Comparison of ENCODE assay signal across 30 mouse cellular contexts in the genomic region with DNA sequence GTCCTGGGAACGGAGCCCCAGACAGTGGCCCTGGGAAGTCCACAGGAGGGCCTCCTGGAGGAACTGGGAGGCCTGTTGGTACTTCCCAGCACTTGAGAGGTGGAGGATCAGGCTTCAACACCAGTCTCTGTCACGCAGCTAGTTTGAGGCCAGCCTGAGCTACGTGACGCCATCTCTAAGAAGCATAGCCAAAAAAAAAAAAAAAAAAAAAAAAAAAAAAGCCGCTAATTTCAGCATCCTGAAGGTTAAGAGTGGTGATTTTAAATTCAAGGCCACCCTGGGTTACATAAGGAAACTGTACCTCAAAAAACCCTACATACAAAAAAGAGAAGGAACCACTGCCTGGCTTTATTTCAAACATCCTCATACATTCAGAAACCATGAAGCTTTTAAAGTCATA. TPM values are rescaled to one million over a fixed set of nuclear protein-coding genes. Genes with fewer than 3 reads are reported as not detected.
DNase-seq lines count a peak whose midpoint lies in the region; ATAC-seq lines count a peak whose summit lies in the region.
"Had no signal": no experiment of that assay in that cellular context is flagged by ENCODE, and none has a peak within 500 bp of the region (broad histone marks: within the 10 kb centered on the region; RNA-seq: fewer than 3 reads in every experiment).

No protein-coding gene starts in this region.

- no peaks in the 10 kb centered on the region for H3K4me1 ChIP-seq in midbrain, embryonic 11.5 days (ENCODE audit: control insufficient read depth, insufficient read depth, low read length)
- H3K4me1 ChIP-seq in midbrain, embryonic 10.5 days, result no peaks in the 10 kb centered on the region
- peaks cover 0 to 10% of the 10 kb centered on the region in 2 experiments; a peak in 2 of 4 replicates for H3K4me1 ChIP-seq in ES-E14 (ENCODE audit: control insufficient read depth in 2 of 2, insufficient read depth in 2 of 2, low read length in 2 of 2, poor library complexity in 1 of 2)
- no peaks in the 10 kb centered on the region for H3K4me1 ChIP-seq in brown adipose tissue, adult 24 weeks (ENCODE audit: control insufficient read depth, insufficient read depth, insufficient read length, low read length)
- H3K4me1 ChIP-seq in hindbrain, embryonic 10.5 days (replicated peaks), result no peaks in the 10 kb centered on the region
- H3K4me1 ChIP-seq: embryonic facial prominence, embryonic 13.5 days; forebrain, embryonic 12.5 days; forebrain, embryonic 15.5 days; hindbrain, embryonic 13.5 days; intestine, embryonic 15.5 days had no signal

- no peak overlapping the region for H3K4me2 ChIP-seq in midbrain, embryonic 11.5 days
- H3K4me2 ChIP-seq: embryonic facial prominence, embryonic 13.5 days; forebrain, embryonic 12.5 days; forebrain, embryonic 15.5 days; heart, embryonic 11.5 days; hindbrain, embryonic 13.5 days; intestine, embryonic 15.5 days had no signal

- H3K9me3 ChIP-seq in midbrain, embryonic 11.5 days (ENCODE audit: control insufficient read depth, low read length), result no peaks in the 10 kb centered on the region
- no peaks in the 10 kb centered on the region for H3K9me3 ChIP-seq in midbrain, embryonic 10.5 days (replicated peaks)
- no peaks in the 10 kb centered on the region for H3K9me3 ChIP-seq in ES-E14 (ENCODE audit: control insufficient read depth, insufficient read depth, low read depth, low read length)
- H3K9me3 ChIP-seq in hindbrain, embryonic 10.5 days, result no peaks in the 10 kb centered on the region
- H3K9me3 ChIP-seq: embryonic facial prominence, embryonic 10.5 days; embryonic facial prominence, embryonic 13.5 days; forebrain, embryonic 12.5 days; forebrain, embryonic 15.5 days; hindbrain, embryonic 13.5 days; intestine, embryonic 15.5 days had no signal

- no peak overlapping the region for H3K9ac ChIP-seq in midbrain, embryonic 11.5 days (ENCODE audit: low read length)
- H3K9ac ChIP-seq in ES-E14 (ENCODE audit: insufficient read depth, low read depth, low read length, poor library complexity, severe bottlenecking), result no peak overlapping the region
- H3K9ac ChIP-seq: embryonic facial prominence, embryonic 13.5 days; forebrain, embryonic 12.5 days; forebrain, embryonic 15.5 days; hindbrain, embryonic 13.5 days; intestine, embryonic 15.5 days had no signal

- DNase-seq in midbrain, embryonic 11.5 days (ENCODE audit: low spot score, missing footprints), result peak; percentile 45
- no peak for DNase-seq in midbrain, embryonic 10.5 days (ENCODE audit: low spot score)
- DNase-seq in ES-E14 (ENCODE audit: low read depth, low spot score), result no peak
- no peak for DNase-seq in hindbrain, embryonic 10.5 days (ENCODE audit: low spot score)
- no peak for DNase-seq in neural tube, embryonic 10.5 days (ENCODE audit: extremely low spot score, low spot score)
- no peak for DNase-seq in layer of hippocampus, postnatal 25 days (ENCODE audit: extremely low spot score in 1 of 2, low spot score in 1 of 2)
- DNase-seq: adrenal gland, postnatal 10 days; adrenal gland, postnatal 36 days; cerebellum, adult 11-12 months; cerebellum, adult 8-10 months; cerebellum, postnatal 10 days; cerebellum, postnatal 36 days; embryo, embryonic 11 days; gastrocnemius, postnatal 36 days; heart, adult 11 months had no signal

- no peak overlapping the region for H3K27ac ChIP-seq in midbrain, embryonic 11.5 days (ENCODE audit: low read depth, low read length)
- H3K27ac ChIP-seq in midbrain, embryonic 10.5 days (replicated peaks), result no peak overlapping the region
- no peak overlapping the region for H3K27ac ChIP-seq in ES-E14 (ENCODE audit: insufficient read depth, low read depth, low read length, poor library complexity, severe bottlenecking)
- H3K27ac ChIP-seq in brown adipose tissue, adult 24 weeks (replicated peaks; ENCODE audit: low read depth, low read length), result peak overlapping the region; percentile 32; the same call in 1 of the 2 replicates
- no peak overlapping the region for H3K27ac ChIP-seq in hindbrain, embryonic 10.5 days
- H3K27ac ChIP-seq: embryonic facial prominence, embryonic 10.5 days; embryonic facial prominence, embryonic 13.5 days; forebrain, embryonic 12.5 days; forebrain, embryonic 15.5 days; hindbrain, embryonic 13.5 days; intestine, embryonic 15.5 days had no signal

- H3K36me3 ChIP-seq in midbrain, embryonic 11.5 days (ENCODE audit: control insufficient read depth, insufficient read depth, low read length), result no peaks in the 10 kb centered on the region
- H3K36me3 ChIP-seq in midbrain, embryonic 10.5 days, result no peaks in the 10 kb centered on the region
- H3K36me3 ChIP-seq in ES-E14 (ENCODE audit: control insufficient read depth, insufficient read depth, low read length, poor library complexity, severe bottlenecking), result no peaks in the 10 kb centered on the region
- no peaks in the 10 kb centered on the region for H3K36me3 ChIP-seq in hindbrain, embryonic 10.5 days
- H3K36me3 ChIP-seq: embryonic facial prominence, embryonic 10.5 days; embryonic facial prominence, embryonic 13.5 days; forebrain, embryonic 12.5 days; forebrain, embryonic 15.5 days; hindbrain, embryonic 13.5 days had no signal

- H3K27me3 ChIP-seq in midbrain, embryonic 11.5 days (ENCODE audit: control insufficient read depth, insufficient read depth, low read length), result no peaks in the 10 kb centered on the region
- H3K27me3 ChIP-seq in midbrain, embryonic 10.5 days (ENCODE audit: low read depth, poor library complexity, severe bottlenecking), result no peaks in the 10 kb centered on the region
- no peaks in the 10 kb centered on the region for H3K27me3 ChIP-seq in hindbrain, embryonic 10.5 days (ENCODE audit: insufficient read depth, poor library complexity, severe bottlenecking)
- H3K27me3 ChIP-seq: embryonic facial prominence, embryonic 13.5 days; forebrain, embryonic 12.5 days; forebrain, embryonic 15.5 days; hindbrain, embryonic 13.5 days; intestine, embryonic 15.5 days had no signal

- ATAC-seq in midbrain, embryonic 11.5 days (ENCODE audit: low FRiP score), result no peak
- ATAC-seq: forebrain, embryonic 15.5 days; hindbrain, embryonic 16.5 days; intestine, embryonic 15.5 days had no signal

- in situ Hi-C loops in ES-E14 (cut with MboI; ENCODE audit: low sequenced_read_pairs in 2 of 2, unreplicated experiment in 2 of 2), result no loop called here

- H3K4me3 ChIP-seq in midbrain, embryonic 11.5 days (ENCODE audit: low read depth, low read length), result no peak overlapping the region
- H3K4me3 ChIP-seq in midbrain, embryonic 10.5 days, result no peak overlapping the region
- no peak overlapping the region for H3K4me3 ChIP-seq in ES-E14 (ENCODE audit: insufficient read depth in 1 of 2, low read depth in 1 of 2, low read length in 2 of 2, poor library complexity in 1 of 2, severe bottlenecking in 1 of 2)
- no peak overlapping the region for H3K4me3 ChIP-seq in brown adipose tissue, adult 24 weeks (ENCODE audit: insufficient read depth, low read depth, low read length)
- H3K4me3 ChIP-seq in hindbrain, embryonic 10.5 days, result no peak overlapping the region
- H3K4me3 ChIP-seq: embryonic facial prominence, embryonic 10.5 days; embryonic facial prominence, embryonic 13.5 days; erythroblast, embryonic 14.5 days; forebrain, embryonic 12.5 days; forebrain, embryonic 15.5 days; hindbrain, embryonic 13.5 days; intestine, embryonic 15.5 days had no signal

- 76% methylated on average over 5 of the region's 5 CpGs for WGBS in midbrain, embryonic 11.5 days
- WGBS in midbrain, embryonic 10.5 days, result 81% methylated on average over 5 of the region's 5 CpGs
- WGBS in hindbrain, embryonic 10.5 days, result 73% methylated on average over 5 of the region's 5 CpGs

RNA-seq across cellular contexts. Expression of a gene that starts 6.8 kb away (rescaled TPM):
- polyA plus RNA-seq in midbrain, embryonic 11.5 days (2014; fragmentation: Nextera tagmentation; extraction: Ambion mirVana), result 11.0 and 12.3 TPM in 2 replicates
- 16.1 and 19.2 TPM in 2 replicates for polyA plus RNA-seq in midbrain, embryonic 10.5 days (2016; fragmentation: Nextera tagmentation; extraction: Ambion mirVana)
- total RNA-seq in ES-E14 (2012; rRNA removed), result 24.0 and 40.6 TPM in 2 replicates
- 9.1 and 10.2 TPM in 2 replicates for polyA plus RNA-seq in brown adipose tissue, adult 24 weeks (2012; ENCODE audit: insufficient read depth, insufficient read length, missing spikeins)
- polyA plus RNA-seq in hindbrain, embryonic 10.5 days (2016; fragmentation: Nextera tagmentation; extraction: Ambion mirVana), result 16.2 and 20.7 TPM in 2 replicates
- total RNA-seq in layer of hippocampus, postnatal 25 days (2021), result 10 to 100 TPM; 37.2 to 37.4 TPM

RNA-seq across cellular contexts. Expression of a gene that starts 10.0 kb away (rescaled TPM):
- polyA plus RNA-seq in midbrain, embryonic 11.5 days (2014; fragmentation: Nextera tagmentation; extraction: Ambion mirVana), result not detected in 2 replicates
- not detected in 2 replicates for polyA plus RNA-seq in midbrain, embryonic 10.5 days (2016; fragmentation: Nextera tagmentation; extraction: Ambion mirVana)
- total RNA-seq in ES-E14 (2012; rRNA removed), result 5.5 and 8.7 TPM in 2 replicates
- polyA plus RNA-seq in brown adipose tissue, adult 24 weeks (2012; ENCODE audit: insufficient read depth, insufficient read length, missing spikeins), result not detected in 2 replicates
- polyA plus RNA-seq in hindbrain, embryonic 10.5 days (2016; fragmentation: Nextera tagmentation; extraction: Ambion mirVana), result 0.41 TPM in 1 of 2 replicates, not detected in the other
- under 1 TPM; 0.20 to 0.21 TPM for total RNA-seq in layer of hippocampus, postnatal 25 days (2021)
- total RNA-seq: heart, adult 8-10 months; heart, postnatal 25 days; hematopoietic stem cell, adult 5-6 weeks had no signal
- polyA plus RNA-seq: erythroblast, embryonic 14.5 days; forebrain, embryonic 12.5 days; forebrain, embryonic 15.5 days; heart, embryonic 14.5 days; heart, postnatal 0 days; hindbrain, embryonic 13.5 days had no signal

RNA-seq across cellular contexts. Expression of a gene that starts 26.0 kb away (rescaled TPM):
- 56.9 and 60.5 TPM in 2 replicates for polyA plus RNA-seq in midbrain, embryonic 11.5 days (2014; fragmentation: Nextera tagmentation; extraction: Ambion mirVana)
- 88.0 and 91.9 TPM in 2 replicates for polyA plus RNA-seq in midbrain, embryonic 10.5 days (2016; fragmentation: Nextera tagmentation; extraction: Ambion mirVana)
- 124 and 147 TPM in 2 replicates for total RNA-seq in ES-E14 (2012; rRNA removed)
- polyA plus RNA-seq in brown adipose tissue, adult 24 weeks (2012; ENCODE audit: insufficient read depth, insufficient read length, missing spikeins), result 27.4 and 30.6 TPM in 2 replicates
- 98.2 and 100 TPM in 2 replicates for polyA plus RNA-seq in hindbrain, embryonic 10.5 days (2016; fragmentation: Nextera tagmentation; extraction: Ambion mirVana)
- total RNA-seq in layer of hippocampus, postnatal 25 days (2021), result 100 to 1,000 TPM; 164 to 188 TPM

RNA-seq across cellular contexts. Expression of a gene that starts 26.2 kb away (rescaled TPM):
- polyA plus RNA-seq in midbrain, embryonic 11.5 days (2014; fragmentation: Nextera tagmentation; extraction: Ambion mirVana), result 0.83 and 1.5 TPM in 2 replicates
- 1.3 TPM in 2 replicates for polyA plus RNA-seq in midbrain, embryonic 10.5 days (2016; fragmentation: Nextera tagmentation; extraction: Ambion mirVana)
- 5.0 TPM in 2 replicates for total RNA-seq in ES-E14 (2012; rRNA removed)
- polyA plus RNA-seq in brown adipose tissue, adult 24 weeks (2012; ENCODE audit: insufficient read depth, insufficient read length, missing spikeins), result 6.0 and 12.4 TPM in 2 replicates
- 0.58 and 1.0 TPM in 2 replicates for polyA plus RNA-seq in hindbrain, embryonic 10.5 days (2016; fragmentation: Nextera tagmentation; extraction: Ambion mirVana)
- total RNA-seq in layer of hippocampus, postnatal 25 days (2021), result 1 to 10 TPM in 1 of 2 experiments, under 1 TPM in 1; 0.86 to 1.9 TPM
- total RNA-seq: hematopoietic stem cell, adult 5-6 weeks had no signal

RNA-seq across cellular contexts. Expression of a gene that starts 34.8 kb away (rescaled TPM):
- 0.08 and 0.26 TPM in 2 replicates for polyA plus RNA-seq in midbrain, embryonic 11.5 days (2014; fragmentation: Nextera tagmentation; extraction: Ambion mirVana)
- 0.19 TPM in 1 of 2 replicates, not detected in the other for polyA plus RNA-seq in midbrain, embryonic 10.5 days (2016; fragmentation: Nextera tagmentation; extraction: Ambion mirVana)
- total RNA-seq in ES-E14 (2012; rRNA removed), result 11.0 and 14.6 TPM in 2 replicates
- 5.2 and 26.8 TPM in 2 replicates for polyA plus RNA-seq in brown adipose tissue, adult 24 weeks (2012; ENCODE audit: insufficient read depth, insufficient read length, missing spikeins)
- polyA plus RNA-seq in hindbrain, embryonic 10.5 days (2016; fragmentation: Nextera tagmentation; extraction: Ambion mirVana), result 0.09 and 0.20 TPM in 2 replicates
- 10 to 100 TPM; 17.0 to 23.5 TPM for total RNA-seq in layer of hippocampus, postnatal 25 days (2021)
